Mouse (Mus musculus): ENCODE data around the gene Gal3st3. TPM values are rescaled to one million over a fixed set of nuclear protein-coding genes. Genes with fewer than 3 reads are reported as not detected.

The Gal3st3 gene
- 18.6 and 19.4 TPM in 2 replicates for polyA plus RNA-seq (2016; fragmentation: Nextera tagmentation; extraction: Ambion mirVana)

DNA sequence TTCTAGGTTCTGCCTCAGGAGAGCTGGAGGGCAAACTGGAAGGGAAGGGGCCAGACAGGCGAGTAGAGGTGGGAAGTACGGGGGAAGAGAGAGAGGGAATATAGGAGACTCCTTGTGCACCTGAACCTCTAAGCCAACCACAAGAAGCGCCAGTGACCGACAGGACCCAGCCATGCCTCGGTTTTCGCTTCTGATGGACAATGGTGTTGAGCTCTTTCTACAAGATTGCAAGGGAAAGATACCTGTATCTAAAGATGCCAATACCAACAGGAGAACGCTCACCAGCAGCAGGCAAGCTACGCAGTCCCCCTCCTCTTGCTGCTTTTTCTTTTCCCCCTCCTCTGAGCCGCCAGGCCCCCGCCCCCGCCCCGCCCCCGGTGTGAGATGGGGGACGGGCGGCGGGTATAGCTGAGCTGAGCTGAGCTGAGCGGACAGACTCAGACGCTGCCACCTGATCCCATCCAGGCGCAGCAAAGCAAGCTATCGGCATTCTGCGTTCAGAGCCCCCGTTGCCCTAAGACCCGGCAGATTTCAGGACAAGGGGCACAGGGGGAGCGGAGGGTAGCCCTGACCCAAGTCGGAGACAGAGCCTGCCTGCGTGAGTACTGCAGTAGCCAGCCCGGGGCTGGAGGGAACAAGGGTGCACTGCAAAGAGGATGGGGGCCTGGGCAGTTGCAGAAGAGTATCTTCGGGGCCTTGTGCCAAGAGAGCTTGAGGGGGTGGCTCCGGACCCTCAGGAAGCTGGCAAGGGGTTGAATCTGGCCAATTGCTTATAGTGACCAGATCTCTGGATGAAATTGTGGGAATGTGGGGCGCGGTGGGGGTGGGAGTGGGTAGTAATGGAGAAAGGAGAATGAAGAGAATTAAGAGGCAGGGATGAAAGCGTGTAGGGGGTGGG is at the start of gene Gal3st3:
Gal3st3 (plus strand) TSS at position 429 of the 898 bp plus-strand sequence.
- Histone ChIP-seq H3K27me3 (replicated peaks) (no peaks in the 10 kb centered on the region), H3K4me3 (peak within 1 kb of the TSS; percentile 54), H3K4me2 (replicated peaks) (peak within 1 kb of the TSS; percentile 76), H3K9ac (peak within 1 kb of the TSS; percentile 71), H3K36me3 (peaks cover 5% of the 10 kb centered on the region; the same call in 1 of the 2 replicates), H3K27ac (peak within 1 kb of the TSS; percentile 64), H3K4me1 (peaks cover 25% of the 10 kb centered on the region), H3K9me3 (no peaks in the 10 kb centered on the region)
- ATAC-seq (ENCODE audit: low FRiP score, low read depth), result 0 out of 2 replicates have a peak, but pooled peaks have one; percentile 43
- 6% methylated on average over 31 of the region's 32 CpGs for WGBS

DNA sequence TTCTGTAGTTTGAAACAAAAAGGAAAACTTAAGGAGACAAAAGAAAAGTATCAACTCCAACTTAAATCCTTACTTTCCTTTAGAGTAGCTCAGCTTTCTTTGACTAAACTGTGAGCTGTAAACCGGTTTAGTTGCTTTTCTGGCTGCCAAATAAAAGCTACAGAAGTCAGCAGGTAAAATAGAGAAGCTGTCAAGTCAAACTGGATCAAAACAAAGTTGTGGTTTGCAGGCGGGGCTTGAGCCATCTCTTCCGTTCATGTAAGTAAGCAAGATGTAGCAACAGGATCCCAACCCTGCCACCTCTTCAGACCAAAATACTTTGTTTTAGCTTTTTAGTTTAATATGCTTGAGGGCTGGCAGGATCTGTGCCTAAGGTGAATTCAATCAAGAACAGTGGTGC is 41.0 kb upstream of the Gal3st3 start:
- ATAC-seq (ENCODE audit: low FRiP score, low read depth), result no peak

DNA sequence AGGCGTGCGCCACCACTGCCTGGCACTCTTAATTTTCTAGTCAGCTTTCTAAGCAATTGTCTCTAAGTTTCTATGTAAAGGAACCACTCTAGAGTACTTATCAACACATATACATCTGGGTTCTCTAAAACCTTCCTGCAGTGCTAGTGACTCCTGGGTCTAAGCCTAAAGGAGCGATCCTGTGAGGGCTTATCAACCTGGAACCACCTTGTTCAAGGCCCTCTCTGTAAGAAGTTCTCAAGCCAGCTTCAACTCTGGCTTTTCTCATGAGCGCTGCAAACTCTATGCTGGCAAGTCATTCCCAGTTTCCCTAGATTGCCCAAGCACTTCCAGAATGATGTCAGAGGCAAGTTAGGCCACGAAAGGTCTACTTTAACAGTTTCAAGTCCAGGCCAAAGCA is 31.1 kb upstream of the Gal3st3 start:
- no peak for ATAC-seq (ENCODE audit: low FRiP score, low read depth)
- H3K4me2 ChIP-seq (replicated peaks), result no peak overlapping the region
- H3K9me3 ChIP-seq, result no peaks in the 10 kb centered on the region
- H3K27ac ChIP-seq, result no peak overlapping the region
- no peak overlapping the region for H3K4me3 ChIP-seq
- H3K27me3 ChIP-seq (replicated peaks), result no peaks in the 10 kb centered on the region
- no peaks in the 10 kb centered on the region for H3K36me3 ChIP-seq
- H3K4me1 ChIP-seq, result peaks cover 11% of the 10 kb centered on the region
- H3K9ac ChIP-seq, result no peak overlapping the region
- whole genome bisulfite sequencing, result 98% methylated on average over 5 of the region's 5 CpGs

More for the DNA sequence above, 41.0 kb upstream of the Gal3st3 start:
- 59% methylated on average over 3 of the region's 3 CpGs for WGBS
- no peak overlapping the region for H3K4me3 ChIP-seq
- no peaks in the 10 kb centered on the region for H3K27me3 ChIP-seq (replicated peaks)
- H3K9me3 ChIP-seq, result no peaks in the 10 kb centered on the region
- no peak overlapping the region for H3K27ac ChIP-seq
- H3K9ac ChIP-seq, result no peak overlapping the region
- H3K4me2 ChIP-seq (replicated peaks), result no peak overlapping the region
- H3K36me3 ChIP-seq, result no peaks in the 10 kb centered on the region
- no peaks in the 10 kb centered on the region for H3K4me1 ChIP-seq

DNA sequence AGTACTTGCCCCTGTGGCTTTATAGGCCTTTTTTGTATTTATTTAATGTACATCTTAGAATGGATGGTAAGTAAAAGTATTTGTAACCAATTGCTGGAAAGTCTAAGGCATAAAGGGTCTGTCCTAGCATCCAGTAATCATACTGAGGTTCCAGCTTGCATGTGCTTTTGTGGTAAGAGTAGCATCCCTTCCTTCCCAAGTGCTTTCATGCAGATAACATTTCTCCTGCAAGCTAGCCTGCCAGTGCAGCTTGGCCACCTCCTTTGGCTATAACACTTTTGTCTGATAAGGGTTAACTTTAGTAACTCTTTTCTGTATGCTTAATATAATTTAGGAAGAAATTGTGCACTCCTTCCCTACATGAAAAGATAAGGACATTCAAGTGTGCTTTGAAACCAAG is 30.1 kb upstream of the Gal3st3 start:
- H3K27me3 ChIP-seq (replicated peaks), result no peaks in the 10 kb centered on the region
- H3K36me3 ChIP-seq, result no peaks in the 10 kb centered on the region
- peaks cover 17% of the 10 kb centered on the region for H3K4me1 ChIP-seq
- no peaks in the 10 kb centered on the region for H3K9me3 ChIP-seq
- H3K27ac ChIP-seq, result no peak overlapping the region
- H3K4me2 ChIP-seq (replicated peaks), result no peak overlapping the region
- no peak for ATAC-seq (ENCODE audit: low FRiP score, low read depth)
- no peak overlapping the region for H3K9ac ChIP-seq
- no peak overlapping the region for H3K4me3 ChIP-seq

DNA sequence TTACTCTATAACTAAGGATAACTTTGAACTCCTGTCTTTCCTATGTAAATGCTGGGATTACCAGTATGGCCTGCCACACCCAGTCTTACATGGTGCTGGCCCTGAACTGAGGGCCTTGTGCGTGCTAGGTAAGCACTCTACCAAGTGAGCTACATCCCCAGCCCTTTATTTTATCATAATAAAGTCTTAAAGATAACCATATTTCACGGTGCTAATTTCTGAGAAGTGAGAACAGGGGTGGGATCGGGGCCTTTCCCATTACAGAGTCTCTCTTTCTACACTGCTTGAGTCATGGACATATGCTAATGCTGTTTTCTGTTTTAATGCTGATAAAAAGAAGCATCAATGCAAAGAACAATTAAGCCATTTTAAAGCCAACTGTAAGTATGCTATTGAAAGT is 29.3 kb upstream of the Gal3st3 start:
- Histone ChIP-seq H3K4me3 (no peak overlapping the region), H3K9me3 (no peaks in the 10 kb centered on the region), H3K27me3 (replicated peaks) (no peaks in the 10 kb centered on the region), H3K9ac (no peak overlapping the region), H3K4me2 (replicated peaks) (no peak overlapping the region), H3K36me3 (peaks cover under 1% of the 10 kb centered on the region), H3K4me1 (peaks cover 21% of the 10 kb centered on the region), H3K27ac (no peak overlapping the region)
- WGBS, result 91% methylated on average over 3 of the region's 3 CpGs
- ATAC-seq (ENCODE audit: low FRiP score, low read depth), result no peak

DNA sequence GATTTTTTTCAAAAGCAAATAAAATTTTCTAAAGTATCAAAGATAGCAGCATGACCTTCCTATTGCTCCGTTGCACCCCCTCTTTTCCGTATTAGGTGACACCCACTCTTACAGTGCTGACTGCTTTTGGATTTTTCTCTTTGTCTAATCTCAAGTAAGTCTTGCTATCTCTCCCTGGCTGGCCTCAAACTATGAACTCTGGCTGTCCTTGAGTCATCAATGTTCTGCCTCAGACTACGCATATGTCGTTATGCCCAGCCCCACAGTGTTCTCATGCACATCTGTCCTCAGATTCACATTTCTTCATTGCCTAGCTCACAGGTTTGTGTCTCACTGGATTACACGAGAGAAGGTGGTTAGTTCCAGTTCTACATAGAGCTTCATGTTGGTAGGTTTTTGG is 28.7 kb upstream of the Gal3st3 start:
- ATAC-seq (ENCODE audit: low FRiP score, low read depth), result no peak
- H3K9me3 ChIP-seq, result no peaks in the 10 kb centered on the region
- H3K36me3 ChIP-seq, result peaks cover 6% of the 10 kb centered on the region
- H3K27me3 ChIP-seq (replicated peaks), result no peaks in the 10 kb centered on the region
- 84% methylated on average over 5 of the region's 5 CpGs for WGBS
- no peak overlapping the region for H3K4me2 ChIP-seq (replicated peaks)
- H3K4me3 ChIP-seq, result no peak overlapping the region
- H3K9ac ChIP-seq, result no peak overlapping the region
- H3K27ac ChIP-seq, result no peak overlapping the region
- peaks cover 21% of the 10 kb centered on the region for H3K4me1 ChIP-seq

DNA sequence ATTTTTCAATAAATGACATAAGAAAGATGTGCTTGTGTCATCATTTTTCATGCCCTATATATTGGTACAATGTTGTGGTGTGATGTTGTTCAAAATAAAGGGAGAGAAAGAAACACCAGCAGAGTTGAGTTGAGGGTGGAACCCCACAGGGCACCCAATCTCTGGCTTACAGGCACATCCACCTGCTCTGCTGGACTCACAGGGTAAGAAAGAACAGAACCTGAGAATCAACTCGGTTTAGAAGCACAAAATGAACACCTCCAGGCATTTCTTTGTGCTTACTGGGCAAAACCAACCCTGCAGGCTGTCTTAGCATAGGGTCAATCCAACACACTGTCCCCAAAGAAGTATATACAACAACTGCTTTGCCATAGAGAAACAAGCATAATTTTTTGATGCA is 26.7 kb upstream of the Gal3st3 start:
- Histone ChIP-seq H3K4me2 (replicated peaks) (peak overlapping the region; percentile 95), H3K4me3 (no peak overlapping the region), H3K36me3 (peaks cover 25% of the 10 kb centered on the region), H3K27me3 (replicated peaks) (no peaks in the 10 kb centered on the region), H3K9me3 (no peaks in the 10 kb centered on the region), H3K4me1 (peaks cover 21% of the 10 kb centered on the region), H3K27ac (no peak overlapping the region), H3K9ac (no peak overlapping the region)
- ATAC-seq (ENCODE audit: low FRiP score, low read depth), result no peak
- WGBS, result 42% methylated on average over 1 of the region's 1 CpGs

DNA sequence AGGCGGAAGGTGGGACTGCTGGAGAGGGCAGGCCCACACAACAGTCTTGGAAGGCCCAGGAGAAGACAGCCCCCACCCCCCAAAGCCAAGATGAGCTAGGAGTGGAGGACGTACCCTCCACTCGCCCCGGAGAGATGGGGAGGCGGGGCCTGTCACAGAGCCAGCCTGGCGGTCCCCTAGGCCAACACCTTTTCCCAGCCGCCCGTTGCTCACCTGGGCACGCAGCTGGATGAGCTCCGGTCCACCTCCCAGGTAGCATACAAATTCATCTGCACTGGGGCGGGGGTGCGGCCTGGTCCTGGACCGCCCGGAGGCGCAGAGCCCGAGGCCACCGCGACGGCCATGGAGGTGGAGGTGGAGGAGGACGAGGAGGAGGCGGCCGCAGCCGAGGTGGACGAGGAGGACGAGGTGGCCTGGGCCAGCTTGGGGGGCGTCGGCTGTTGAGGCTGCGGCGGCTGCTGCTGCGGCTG is 25.8 kb upstream of the Gal3st3 start:
- Histone ChIP-seq H3K27me3 (replicated peaks) (no peaks in the 10 kb centered on the region), H3K9me3 (no peaks in the 10 kb centered on the region), H3K9ac (peak overlapping the region; percentile 92), H3K36me3 (peaks cover 31% of the 10 kb centered on the region), H3K27ac (peak overlapping the region; percentile 70), H3K4me1 (peaks cover 21% of the 10 kb centered on the region), H3K4me3 (peak overlapping the region; percentile 93), H3K4me2 (replicated peaks) (peak overlapping the region; percentile 95)
- ATAC-seq (ENCODE audit: low FRiP score, low read depth), result peak; percentile 62
- under 1% methylated on average over 29 of the region's 30 CpGs for WGBS

DNA sequence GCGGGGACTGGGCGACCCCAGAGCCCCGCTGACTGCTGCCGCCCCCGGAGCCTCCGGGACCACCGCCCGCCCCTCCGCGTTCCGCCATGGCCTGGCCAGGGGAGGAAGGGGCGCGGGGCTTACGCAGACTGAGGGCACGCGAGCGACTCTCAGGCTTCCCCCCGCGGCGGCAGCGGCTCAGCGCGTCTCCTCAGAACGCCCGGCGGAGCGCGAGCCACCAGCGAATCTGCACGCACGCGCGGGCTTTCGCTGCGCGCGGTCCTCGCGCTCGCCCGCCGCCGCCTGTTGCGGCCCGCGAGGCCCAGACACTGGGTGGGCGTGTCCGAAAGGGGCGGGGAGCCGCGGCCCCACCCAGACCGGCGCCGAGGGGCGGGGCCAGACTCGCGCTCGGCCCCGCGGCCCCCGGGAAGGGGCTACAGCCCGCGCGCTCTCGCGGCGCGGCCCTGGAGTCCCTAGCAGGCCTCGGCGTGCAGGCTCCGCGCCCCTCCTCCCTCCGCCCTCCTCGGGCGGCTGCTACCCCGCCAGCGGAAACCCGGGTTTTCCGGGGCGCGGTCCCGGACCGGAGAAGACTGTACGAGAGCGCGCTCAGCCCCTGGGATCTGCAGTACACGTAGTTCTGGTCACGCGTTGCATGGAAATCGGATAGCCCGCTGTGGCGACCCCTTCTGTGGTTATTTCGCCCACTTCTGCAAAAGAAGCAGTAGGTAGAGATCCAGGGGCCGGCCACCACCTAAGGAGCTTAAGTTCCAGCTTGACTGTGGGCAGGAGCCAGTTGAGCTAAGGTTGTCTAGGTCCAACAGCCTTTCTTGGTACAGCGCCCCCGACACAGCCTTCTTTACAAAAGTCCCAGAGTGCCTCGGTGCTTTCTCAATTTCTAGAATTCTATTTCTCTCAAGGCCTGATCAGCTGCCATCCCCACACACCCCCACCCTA is 25.1 kb upstream of the Gal3st3 start, which contains the start of gene Pacs1:
Pacs1 (minus strand) TSS at position 319 of the 933 bp plus-strand sequence.
- Histone ChIP-seq H3K27me3 (replicated peaks) (no peaks in the 10 kb centered on the region), H3K36me3 (peaks cover 38% of the 10 kb centered on the region), H3K4me1 (peaks cover 21% of the 10 kb centered on the region), H3K9me3 (no peaks in the 10 kb centered on the region), H3K9ac (peak within 1 kb of the TSS; percentile 92), H3K4me3 (peak within 1 kb of the TSS; percentile 93), H3K27ac (peak within 1 kb of the TSS; percentile 70), H3K4me2 (replicated peaks) (peak within 1 kb of the TSS; percentile 95)
- under 1% methylated on average over 86 of the region's 97 CpGs for WGBS
- peak; percentile 85 for ATAC-seq (ENCODE audit: low FRiP score, low read depth)

DNA sequence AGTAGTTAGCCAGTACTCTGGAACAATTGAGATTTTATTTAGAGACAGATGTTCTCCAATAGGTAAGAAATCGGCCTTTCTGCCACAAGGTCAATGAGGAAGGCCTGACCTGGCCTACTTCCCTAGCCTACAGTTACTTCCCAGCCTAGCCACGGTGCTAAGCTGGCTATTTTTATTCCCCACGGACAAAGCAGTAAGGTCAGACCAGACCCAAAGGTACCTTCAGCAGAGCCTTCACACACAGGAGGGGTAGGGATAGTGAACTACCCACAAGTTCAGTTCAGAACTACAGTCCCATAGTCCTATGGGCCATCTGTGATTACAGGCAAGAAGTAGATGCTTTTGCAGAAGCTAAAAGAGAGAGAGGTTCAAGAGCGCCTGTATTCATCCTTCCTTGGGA is 24.2 kb upstream of the Gal3st3 start:
- peaks cover 21% of the 10 kb centered on the region for H3K4me1 ChIP-seq
- no peak for ATAC-seq (ENCODE audit: low FRiP score, low read depth)
- no peak overlapping the region for H3K27ac ChIP-seq
- H3K27me3 ChIP-seq (replicated peaks), result no peaks in the 10 kb centered on the region
- H3K4me2 ChIP-seq (replicated peaks), result no peak overlapping the region; the same call in 1 of the 2 replicates
- peaks cover 47% of the 10 kb centered on the region for H3K36me3 ChIP-seq
- WGBS, result 86% methylated on average over 4 of the region's 4 CpGs
- H3K9ac ChIP-seq, result no peak overlapping the region
- no peak overlapping the region for H3K4me3 ChIP-seq
- no peaks in the 10 kb centered on the region for H3K9me3 ChIP-seq

DNA sequence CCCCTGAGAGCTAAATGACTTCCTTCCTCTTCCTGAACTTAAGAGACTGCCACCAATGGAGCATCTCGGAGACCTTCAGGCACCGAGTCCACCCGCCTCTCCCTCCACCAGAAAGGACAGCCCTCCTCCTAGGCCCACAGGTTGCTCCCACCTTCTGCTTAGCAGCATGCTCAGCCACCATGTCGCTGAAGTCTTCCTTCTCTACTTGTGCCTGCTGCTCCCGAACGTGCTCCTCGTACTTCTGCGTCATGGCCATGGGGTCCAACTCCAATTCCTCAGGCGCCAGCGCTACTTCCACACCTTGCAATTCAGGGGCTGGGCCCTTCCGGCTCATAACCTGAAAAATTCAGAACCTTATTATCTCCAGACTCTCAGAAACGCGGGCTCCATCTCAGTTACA is 23.5 kb upstream of the Gal3st3 start:
- Histone ChIP-seq H3K9me3 (no peaks in the 10 kb centered on the region), H3K4me3 (no peak overlapping the region), H3K4me1 (peaks cover 21% of the 10 kb centered on the region), H3K9ac (no peak overlapping the region), H3K27me3 (replicated peaks) (no peaks in the 10 kb centered on the region), H3K36me3 (peaks cover 54% of the 10 kb centered on the region), H3K27ac (no peak overlapping the region), H3K4me2 (replicated peaks) (no peak overlapping the region)
- no peak for ATAC-seq (ENCODE audit: low FRiP score, low read depth)
- 92% methylated on average over 13 of the region's 13 CpGs for WGBS

DNA sequence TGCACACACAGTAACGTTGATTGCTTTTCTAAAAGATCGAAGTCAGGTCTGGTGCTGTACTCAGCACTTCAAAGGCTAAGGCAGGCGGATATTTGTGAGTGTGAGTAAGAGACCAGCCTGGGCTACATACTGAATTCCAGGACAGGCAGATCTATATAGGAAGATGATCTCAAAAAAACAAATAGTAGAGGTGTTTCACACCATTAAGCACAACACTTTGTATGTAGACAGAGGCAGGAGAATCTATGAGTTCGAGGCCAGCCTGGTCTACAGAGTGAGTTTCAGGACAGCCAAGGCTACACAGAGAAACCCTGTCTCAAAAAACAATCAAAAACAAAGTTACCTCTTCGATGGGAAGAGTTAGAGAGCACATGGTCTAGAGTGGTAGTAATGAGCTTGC is 22.4 kb upstream of the Gal3st3 start:
- H3K27ac ChIP-seq, result no peak overlapping the region
- WGBS, result 96% methylated on average over 5 of the region's 5 CpGs
- H3K27me3 ChIP-seq (replicated peaks), result no peaks in the 10 kb centered on the region
- no peak for ATAC-seq (ENCODE audit: low FRiP score, low read depth)
- no peak overlapping the region for H3K9ac ChIP-seq
- no peak overlapping the region for H3K4me2 ChIP-seq (replicated peaks)
- H3K36me3 ChIP-seq, result peaks cover 61% of the 10 kb centered on the region
- H3K9me3 ChIP-seq, result no peaks in the 10 kb centered on the region
- H3K4me3 ChIP-seq, result no peak overlapping the region
- H3K4me1 ChIP-seq, result peaks cover 21% of the 10 kb centered on the region

Measured in neural tube, embryonic 12.5 days (tissue).